Mouse (Mus musculus) brain, embryonic 14.5 days (tissue): ENCODE measurements around the gene Cavin1. TPM values are rescaled to one million over a fixed set of nuclear protein-coding genes. Genes with fewer than 3 reads are reported as not detected.

ENCODE experiments used
- DNase-seq: peaks from one replicate; pipeline ENCODE4 v3.0.0-alpha.2; 2011; ENCODE audit warnings: low read depth
- CTCF ChIP-seq: fragments of 200-500 bp; IDR thresholded peaks from 2 replicates; pipeline ENCODE4 v1.5.1; 2012; ENCODE audit warnings: inconsistent platforms, mild to moderate bottlenecking, moderate library complexity, borderline replicate concordance; ENCODE audit not compliant: insufficient read depth, insufficient read length; ENCODE audit errors: extremely low read depth
- POLR2A ChIP-seq: fragments of 200-500 bp; IDR thresholded peaks from 2 replicates; pipeline ENCODE4 v1.6.1; 2012; ENCODE audit warnings: mild to moderate bottlenecking, inconsistent platforms, borderline replicate concordance; ENCODE audit not compliant: poor library complexity, insufficient read depth, insufficient read length, severe bottlenecking; ENCODE audit errors: extremely low read depth
- polyA plus RNA-seq: library from polyadenylated mRNA; depleted of rRNA; stranded (reverse); fragments of >200 nt; gene quantifications from 2 replicates; pipeline ENCODE4 v1.2.3, GENCODE M21; 2012

Gene Cavin1
- polyA plus RNA-seq, 1 experiment = 24.4 TPM

GRCm38 (mm10) chr11:100994655-100995054, 24.0 kb upstream of the Cavin1 start:
- TF ChIP-seq CTCF (no peak), POLR2A (no peak)
- DNase-seq = no peak

DNA sequence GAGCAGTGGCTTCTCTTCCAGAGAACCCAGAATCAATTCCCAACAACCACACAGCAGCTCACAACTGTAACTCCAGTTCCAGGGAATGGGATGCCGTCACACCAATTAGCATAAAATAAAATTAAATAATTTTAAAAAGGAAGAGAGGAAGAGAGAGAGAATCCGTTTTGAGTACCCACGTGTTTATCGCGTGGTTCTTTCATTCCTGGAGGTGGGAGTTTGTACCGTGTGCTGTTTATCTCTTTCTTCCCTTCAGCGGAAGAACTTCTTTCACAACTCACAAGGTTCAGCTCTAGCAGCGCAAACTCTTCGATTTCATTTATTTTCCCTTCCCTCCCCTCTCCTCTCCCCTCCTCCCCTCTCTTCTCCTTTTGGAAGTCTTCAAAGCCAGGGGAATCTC, 23.5 kb upstream of the Cavin1 start:
- DNase-seq = no peak
- TF ChIP-seq POLR2A = no peak
- TF ChIP-seq CTCF = no peak

- TF ChIP-seq CTCF (no peak), POLR2A (no peak)
- DNase-seq = no peak
Observed at GRCm38 (mm10) chr11:100993437-100993836, 22.8 kb upstream of the Cavin1 start.

GRCm38 (mm10) chr11:100991027-100991534, 20.4 kb upstream of the Cavin1 start:
- peak; percentile 57 for DNase-seq
- TF ChIP-seq CTCF (no peak), POLR2A (no peak)

- DNase-seq = no peak
- TF ChIP-seq POLR2A (no peak), CTCF (no peak)
Observed at GRCm38 (mm10) chr11:100989666-100990065, 19.0 kb upstream of the Cavin1 start.

DNA sequence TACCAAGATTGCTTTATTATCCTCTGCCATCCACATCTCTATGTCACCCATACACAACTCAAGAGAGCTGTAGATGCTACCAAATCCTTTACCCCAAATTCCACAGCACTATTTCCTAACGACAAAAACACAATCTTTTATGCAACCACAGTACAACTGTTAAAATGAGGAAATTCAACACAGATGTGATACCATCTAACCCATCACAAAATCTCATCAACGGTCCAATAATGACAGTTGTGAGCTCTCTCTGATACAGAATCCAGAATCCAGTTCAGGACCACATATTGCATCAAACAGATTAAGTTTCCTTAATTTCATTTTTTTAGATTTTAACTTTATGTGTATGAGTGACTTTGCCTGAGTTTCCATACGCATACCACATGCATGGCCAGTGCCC, 18.0 kb upstream of the Cavin1 start:
- no peak for DNase-seq
- TF ChIP-seq CTCF (no peak), POLR2A (no peak)

GRCm38 (mm10) chr11:100985607-100986006, 14.9 kb upstream of the Cavin1 start:
- TF ChIP-seq CTCF (no peak), POLR2A (no peak)
- no peak for DNase-seq

DNA sequence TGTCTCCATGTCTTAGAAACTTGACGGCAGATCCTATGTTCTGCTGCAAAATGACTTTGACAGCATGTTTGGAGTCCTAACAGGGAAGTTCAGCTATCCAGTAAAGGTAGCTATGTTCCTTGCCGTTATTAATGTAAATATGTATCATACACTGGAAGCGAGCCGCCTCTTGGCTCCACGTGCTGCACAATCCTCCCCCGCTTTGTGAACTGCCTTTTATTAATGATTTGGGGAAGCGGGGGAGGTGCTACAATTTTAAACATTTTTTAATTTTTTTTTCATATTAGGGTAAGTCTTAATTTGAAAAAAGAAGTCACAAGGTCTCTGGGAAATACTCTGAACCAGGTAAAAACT, 13.1 kb upstream of the Cavin1 start:
- DNase-seq = no peak
- TF ChIP-seq POLR2A = no peak
- no peak for TF ChIP-seq CTCF

- no peak for TF ChIP-seq POLR2A
- peak; percentile 97 for TF ChIP-seq CTCF
- DNase-seq = peak; percentile 85
Observed at GRCm38 (mm10) chr11:100983125-100983777, 12.6 kb upstream of the Cavin1 start.

DNA sequence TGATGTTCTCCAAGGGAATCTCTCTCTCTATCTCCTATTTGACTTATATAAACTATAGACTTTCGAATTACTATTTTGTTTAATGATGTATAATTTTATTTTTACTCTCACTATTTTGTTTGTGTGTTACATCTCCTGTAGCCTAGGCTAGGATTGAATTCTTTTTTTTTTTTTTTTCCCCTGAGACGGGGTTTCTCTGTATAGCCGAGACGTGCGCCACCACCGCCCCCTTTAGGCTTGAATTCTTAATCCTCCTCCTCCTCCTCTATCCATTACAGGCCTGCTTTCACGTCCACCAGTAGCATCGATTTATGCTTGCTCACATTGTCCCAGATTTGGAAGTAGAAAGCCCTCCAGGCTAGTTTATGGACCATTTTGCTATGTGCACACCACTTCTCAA, 11.4 kb upstream of the Cavin1 start:
- no peak for DNase-seq
- no peak for TF ChIP-seq POLR2A

DNA sequence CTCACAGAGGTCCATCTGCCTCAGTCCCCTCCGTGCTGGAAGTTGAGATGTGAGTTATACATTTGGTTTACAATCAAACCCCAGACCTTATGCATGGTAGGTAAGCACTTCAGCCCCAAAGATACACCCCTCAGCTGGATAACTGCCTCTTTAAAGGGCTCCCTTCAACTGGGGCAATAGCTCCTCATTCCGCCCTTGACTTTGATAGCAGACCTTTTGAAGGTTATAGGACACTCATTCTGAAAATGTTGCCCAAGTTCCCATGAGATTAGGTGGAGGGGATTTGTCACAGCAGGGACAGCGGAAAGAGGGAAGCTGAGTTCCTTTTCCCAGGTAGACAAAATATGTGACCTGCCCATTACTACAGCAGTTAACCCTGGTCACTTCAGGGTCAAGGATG, 10.5 kb upstream of the Cavin1 start:
- no peak for DNase-seq
- no peak for TF ChIP-seq POLR2A
- TF ChIP-seq CTCF = no peak

- TF ChIP-seq CTCF (no peak), POLR2A (no peak)
- DNase-seq = no peak
Observed at GRCm38 (mm10) chr11:100980438-100980837, 9.8 kb upstream of the Cavin1 start.

GRCm38 (mm10) chr11:100979887-100980286, 9.2 kb upstream of the Cavin1 start:
- no peak for TF ChIP-seq CTCF
- no peak for TF ChIP-seq POLR2A
- peak; percentile 53 for DNase-seq

- TF ChIP-seq CTCF (no peak), POLR2A (no peak)
- DNase-seq = no peak
Observed at GRCm38 (mm10) chr11:100975241-100975640, 4.6 kb upstream of the Cavin1 start.
